Mouse (Mus musculus) neural tube, embryonic 10.5 days (tissue): ENCODE data around the gene Tax1bp3.

Source experiments
- DNase-seq: peaks from one replicate; pipeline ENCODE4 v3.0.0-alpha.2; 2017; ENCODE audit warnings: low spot score; ENCODE audit errors: extremely low spot score

The Tax1bp3 gene

GRCm38 (mm10) chr11:73175612-73176011 is 1.3 kb upstream of the Tax1bp3 start:
- no peak for DNase-seq

- DNase-seq, result no peak
Measured at GRCm38 (mm10) chr11:73176186-73176585, 697 bp upstream of the Tax1bp3 start.

- DNase-seq, result peak; percentile 84
Measured at GRCm38 (mm10) chr11:73177509-73177875, 609 bp downstream of the Tax1bp3 start.

GRCm38 (mm10) chr11:73177895-73178294 is 1.0 kb downstream of the Tax1bp3 start:
- no peak for DNase-seq

- no peak for DNase-seq
Measured at GRCm38 (mm10) chr11:73185872-73186615, 9.2 kb downstream of the Tax1bp3 start.

- no peak for DNase-seq
Measured at GRCm38 (mm10) chr11:73187231-73187630, 10.3 kb downstream of the Tax1bp3 start.

- DNase-seq, result no peak
Measured at GRCm38 (mm10) chr11:73193047-73193446, 16.2 kb downstream of the Tax1bp3 start.

GRCm38 (mm10) chr11:73194444-73194843 is 17.6 kb downstream of the Tax1bp3 start:
- DNase-seq, result no peak

GRCm38 (mm10) chr11:73198190-73198589 is 21.3 kb downstream of the Tax1bp3 start:
- no peak for DNase-seq

GRCm38 (mm10) chr11:73198603-73199229 is 21.8 kb downstream of the Tax1bp3 start, which contains the start of gene Ctns:
TSS of gene Ctns (minus strand) at chr11:73199042.
- DNase-seq, result no peak

GRCm38 (mm10) chr11:73199230-73199712 is 22.4 kb downstream of the Tax1bp3 start, which contains the start of gene Shpk:
TSS of gene Shpk (plus strand) at chr11:73199460.
- DNase-seq, result peak; percentile 92

- no peak for DNase-seq
Measured at GRCm38 (mm10) chr11:73199879-73200278, 23.0 kb downstream of the Tax1bp3 start.

- no peak for DNase-seq
Measured at GRCm38 (mm10) chr11:73201021-73201420, 24.1 kb downstream of the Tax1bp3 start.

- no peak for DNase-seq
Measured at GRCm38 (mm10) chr11:73201597-73201996, 24.7 kb downstream of the Tax1bp3 start.

- no peak for DNase-seq
Measured at GRCm38 (mm10) chr11:73203895-73204294, 27.0 kb downstream of the Tax1bp3 start.

GRCm38 (mm10) chr11:73205194-73205593 is 28.3 kb downstream of the Tax1bp3 start:
- DNase-seq, result no peak

GRCm38 (mm10) chr11:73207621-73208020 is 30.7 kb downstream of the Tax1bp3 start:
- no peak for DNase-seq

GRCm38 (mm10) chr11:73213956-73214355 is 37.1 kb downstream of the Tax1bp3 start:
- no peak for DNase-seq

- DNase-seq, result no peak
Measured at GRCm38 (mm10) chr11:73219671-73220070, 42.8 kb downstream of the Tax1bp3 start.

- DNase-seq, result no peak
Measured at GRCm38 (mm10) chr11:73220651-73221050, 43.8 kb downstream of the Tax1bp3 start.

GRCm38 (mm10) chr11:73222846-73223245 is 46.0 kb downstream of the Tax1bp3 start:
- no peak for DNase-seq

- no peak for DNase-seq
Measured at GRCm38 (mm10) chr11:73223966-73224365, 47.1 kb downstream of the Tax1bp3 start.

GRCm38 (mm10) chr11:73225856-73226255 is 49.0 kb downstream of the Tax1bp3 start:
- DNase-seq, result no peak
